Mouse (Mus musculus): ENCODE measurements around the gene Zfpm1. TPM values are rescaled to one million over a fixed set of nuclear protein-coding genes. Genes with fewer than 3 reads are reported as not detected.

Zfpm1 gene
- polyA plus RNA-seq, 1 experiment from 2014 or later = 1.4 TPM

- Histone ChIP-seq H3K4me3 (ENCODE audit: low read depth, low read length) (no peak overlapping the region), H3K27me3 (ENCODE audit: control insufficient read depth, insufficient read depth, low read length) (no peaks in the 10 kb centered on the region; the same call in 1 of the 2 replicates), H3K9ac (ENCODE audit: low read length) (no peak overlapping the region), H3K4me2 (ENCODE audit: low read depth, low read length, severe bottlenecking) (no peak overlapping the region), H3K9me3 (ENCODE audit: control insufficient read depth, low read length) (no peaks in the 10 kb centered on the region), H3K27ac (ENCODE audit: low read depth, low read length) (no peak overlapping the region), H3K36me3 (ENCODE audit: control insufficient read depth, insufficient read depth, low read length) (no peaks in the 10 kb centered on the region), H3K4me1 (replicated peaks; ENCODE audit: control insufficient read depth, insufficient read depth, low read length) (no peaks in the 10 kb centered on the region)
- 73% methylated on average over 11 of the region's 11 CpGs for WGBS
- DNase-seq (ENCODE audit: low spot score) = no peak
- no peak for ATAC-seq (replicated peaks; ENCODE audit: low FRiP score)
These were observed 75.3 kb downstream of the Zfpm1 start for GRCm38 (mm10) chr8:122357202-122357601.

- Histone ChIP-seq H3K27me3 (ENCODE audit: control insufficient read depth, insufficient read depth, low read length) (peaks cover 2% of the 10 kb centered on the region; the same call in 1 of the 2 replicates), H3K9me3 (ENCODE audit: control insufficient read depth, low read length) (no peaks in the 10 kb centered on the region), H3K4me2 (ENCODE audit: low read depth, low read length, severe bottlenecking) (no peak overlapping the region), H3K9ac (ENCODE audit: low read length) (no peak overlapping the region), H3K36me3 (ENCODE audit: control insufficient read depth, insufficient read depth, low read length) (no peaks in the 10 kb centered on the region), H3K27ac (ENCODE audit: low read depth, low read length) (no peak overlapping the region), H3K4me3 (ENCODE audit: low read depth, low read length) (no peak overlapping the region), H3K4me1 (replicated peaks; ENCODE audit: control insufficient read depth, insufficient read depth, low read length) (no peaks in the 10 kb centered on the region)
- ATAC-seq (replicated peaks; ENCODE audit: low FRiP score) (no peak), DNase-seq (ENCODE audit: low spot score) (no peak)
- WGBS = 93% methylated on average over 5 of the region's 5 CpGs
These were observed 75.7 kb downstream of the Zfpm1 start for GRCm38 (mm10) chr8:122357641-122358040.

- DNase-seq (ENCODE audit: low spot score) (no peak), ATAC-seq (replicated peaks; ENCODE audit: low FRiP score) (no peak)
- 84% methylated on average over 15 of the region's 15 CpGs for WGBS
- Histone ChIP-seq H3K4me2 (ENCODE audit: low read depth, low read length, severe bottlenecking) (no peak overlapping the region), H3K9me3 (ENCODE audit: control insufficient read depth, low read length) (no peaks in the 10 kb centered on the region), H3K27me3 (ENCODE audit: control insufficient read depth, insufficient read depth, low read length) (0 out of 2 replicates have a peak, but pooled peaks cover 2% of the 10 kb centered on the region), H3K27ac (ENCODE audit: low read depth, low read length) (no peak overlapping the region), H3K9ac (ENCODE audit: low read length) (no peak overlapping the region), H3K4me3 (ENCODE audit: low read depth, low read length) (no peak overlapping the region), H3K4me1 (replicated peaks; ENCODE audit: control insufficient read depth, insufficient read depth, low read length) (no peaks in the 10 kb centered on the region), H3K36me3 (ENCODE audit: control insufficient read depth, insufficient read depth, low read length) (no peaks in the 10 kb centered on the region)
These were observed 77.3 kb downstream of the Zfpm1 start for GRCm38 (mm10) chr8:122359111-122359775.

GRCm38 (mm10) chr8:122360696-122361416, 78.9 kb downstream of the Zfpm1 start, which contains the start of gene Trhr2:
Trhr2 (minus strand) TSS chr8:122360746.
- H3K9ac ChIP-seq (ENCODE audit: low read length) = no peak within 1 kb of the TSS
- no peaks in the 10 kb centered on the region for H3K9me3 ChIP-seq (ENCODE audit: control insufficient read depth, low read length)
- DNase-seq (ENCODE audit: low spot score) (no peak), ATAC-seq (replicated peaks; ENCODE audit: low FRiP score) (no peak)
- no peaks in the 10 kb centered on the region for H3K36me3 ChIP-seq (ENCODE audit: control insufficient read depth, insufficient read depth, low read length)
- H3K4me2 ChIP-seq (ENCODE audit: low read depth, low read length, severe bottlenecking) = no peak within 1 kb of the TSS
- H3K4me3 ChIP-seq (ENCODE audit: low read depth, low read length) = no peak within 1 kb of the TSS
- no peaks in the 10 kb centered on the region for H3K4me1 ChIP-seq (replicated peaks; ENCODE audit: control insufficient read depth, insufficient read depth, low read length)
- 82% methylated on average over 7 of the region's 7 CpGs for WGBS
- H3K27me3 ChIP-seq (ENCODE audit: control insufficient read depth, insufficient read depth, low read length) = 0 out of 2 replicates have a peak, but pooled peaks cover 2% of the 10 kb centered on the region
- H3K27ac ChIP-seq (ENCODE audit: low read depth, low read length) = no peak within 1 kb of the TSS

GRCm38 (mm10) chr8:122362271-122362670, 80.3 kb downstream of the Zfpm1 start:
- H3K9me3 ChIP-seq (ENCODE audit: control insufficient read depth, low read length) = no peaks in the 10 kb centered on the region
- no peak for DNase-seq (ENCODE audit: low spot score)
- 48% methylated on average over 5 of the region's 5 CpGs for WGBS
- no peak overlapping the region for H3K4me3 ChIP-seq (ENCODE audit: low read depth, low read length)
- no peak overlapping the region for H3K4me2 ChIP-seq (ENCODE audit: low read depth, low read length, severe bottlenecking)
- no peaks in the 10 kb centered on the region for H3K36me3 ChIP-seq (ENCODE audit: control insufficient read depth, insufficient read depth, low read length)
- no peak for ATAC-seq (replicated peaks; ENCODE audit: low FRiP score)
- H3K4me1 ChIP-seq (replicated peaks; ENCODE audit: control insufficient read depth, insufficient read depth, low read length) = no peaks in the 10 kb centered on the region
- 0 out of 2 replicates have a peak, but pooled peaks cover 2% of the 10 kb centered on the region for H3K27me3 ChIP-seq (ENCODE audit: control insufficient read depth, insufficient read depth, low read length)
- H3K27ac ChIP-seq (ENCODE audit: low read depth, low read length) = no peak overlapping the region
- H3K9ac ChIP-seq (ENCODE audit: low read length) = no peak overlapping the region

GRCm38 (mm10) chr8:122362967-122363366, 81.0 kb downstream of the Zfpm1 start:
- no peak overlapping the region for H3K9ac ChIP-seq (ENCODE audit: low read length)
- WGBS = 30% methylated on average over 8 of the region's 8 CpGs

GRCm38 (mm10) chr8:122368494-122368893, 86.6 kb downstream of the Zfpm1 start:
- no peak for DNase-seq (ENCODE audit: low spot score)
- Histone ChIP-seq H3K9ac (ENCODE audit: low read length) (no peak overlapping the region), H3K4me2 (ENCODE audit: low read depth, low read length, severe bottlenecking) (no peak overlapping the region), H3K27me3 (ENCODE audit: control insufficient read depth, insufficient read depth, low read length) (no peaks in the 10 kb centered on the region), H3K4me3 (ENCODE audit: low read depth, low read length) (no peak overlapping the region), H3K9me3 (ENCODE audit: control insufficient read depth, low read length) (no peaks in the 10 kb centered on the region), H3K4me1 (replicated peaks; ENCODE audit: control insufficient read depth, insufficient read depth, low read length) (0 out of 2 replicates have a peak, but pooled peaks cover 2% of the 10 kb centered on the region), H3K36me3 (ENCODE audit: control insufficient read depth, insufficient read depth, low read length) (no peaks in the 10 kb centered on the region), H3K27ac (ENCODE audit: low read depth, low read length) (no peak overlapping the region)
- 75% methylated on average over 10 of the region's 10 CpGs for WGBS
- ATAC-seq (replicated peaks; ENCODE audit: low FRiP score) = no peak

More at GRCm38 (mm10) chr8:122362967-122363366, 81.0 kb downstream of the Zfpm1 start:
- H3K36me3 ChIP-seq (ENCODE audit: control insufficient read depth, insufficient read depth, low read length) = no peaks in the 10 kb centered on the region
- H3K27me3 ChIP-seq (ENCODE audit: control insufficient read depth, insufficient read depth, low read length) = 0 out of 2 replicates have a peak, but pooled peaks cover 2% of the 10 kb centered on the region
- no peak overlapping the region for H3K4me3 ChIP-seq (ENCODE audit: low read depth, low read length)
- DNase-seq (ENCODE audit: low spot score) (no peak), ATAC-seq (replicated peaks; ENCODE audit: low FRiP score) (no peak)
- H3K27ac ChIP-seq (ENCODE audit: low read depth, low read length) = no peak overlapping the region
- H3K4me2 ChIP-seq (ENCODE audit: low read depth, low read length, severe bottlenecking) = no peak overlapping the region
- no peaks in the 10 kb centered on the region for H3K9me3 ChIP-seq (ENCODE audit: control insufficient read depth, low read length)
- no peaks in the 10 kb centered on the region for H3K4me1 ChIP-seq (replicated peaks; ENCODE audit: control insufficient read depth, insufficient read depth, low read length)

GRCm38 (mm10) chr8:122369665-122370064, 87.7 kb downstream of the Zfpm1 start:
- no peaks in the 10 kb centered on the region for H3K27me3 ChIP-seq (ENCODE audit: control insufficient read depth, insufficient read depth, low read length)
- 11% methylated on average over 9 of the region's 9 CpGs for whole genome bisulfite sequencing
- DNase-seq (ENCODE audit: low spot score) (peak; percentile 81), ATAC-seq (replicated peaks; ENCODE audit: low FRiP score) (no peak)
- H3K9ac ChIP-seq (ENCODE audit: low read length) = no peak overlapping the region
- no peak overlapping the region for H3K27ac ChIP-seq (ENCODE audit: low read depth, low read length)
- 0 out of 2 replicates have a peak, but pooled peaks cover 2% of the 10 kb centered on the region for H3K4me1 ChIP-seq (replicated peaks; ENCODE audit: control insufficient read depth, insufficient read depth, low read length)
- no peak overlapping the region for H3K4me2 ChIP-seq (ENCODE audit: low read depth, low read length, severe bottlenecking)
- no peaks in the 10 kb centered on the region for H3K36me3 ChIP-seq (ENCODE audit: control insufficient read depth, insufficient read depth, low read length)
- H3K4me3 ChIP-seq (ENCODE audit: low read depth, low read length) = no peak overlapping the region
- no peaks in the 10 kb centered on the region for H3K9me3 ChIP-seq (ENCODE audit: control insufficient read depth, low read length)
